Mouse (Mus musculus) heart, postnatal 0 days (tissue): ENCODE measurements around the gene Prpsap1.
A peak's percentile ranks its signal among the peaks of the same experiment; 100 is the strongest.

ENCODE experiments used
- CTCF ChIP-seq: IDR thresholded peaks from 2 replicates; pipeline ENCODE4 v1.5.1; 2016; ENCODE audit warnings: antibody characterized with exemption, control low read depth, low read depth
- EP300 ChIP-seq: IDR thresholded peaks from 2 replicates; pipeline ENCODE4 v1.6.1; 2016; ENCODE audit warnings: antibody characterized with exemption, low read depth

GRCm38 (mm10) chr11:116543110-116543509 lies 49.1 kb upstream of the Prpsap1 start:
- TF ChIP-seq CTCF = peak; percentile 84
- no peak for TF ChIP-seq EP300
